Mouse (Mus musculus) liver, adult 2 months (tissue): ENCODE results near the gene 1700028K03Rik.

Experiments used
- CTCF ChIP-seq: fragments of 200-500 bp; IDR thresholded peaks from 2 replicates; pipeline ENCODE4 v1.5.1; 2011; ENCODE audit warnings: low read depth, low read length, control low read depth
- POLR2A ChIP-seq: fragments of 200-500 bp; IDR thresholded peaks from 2 replicates; pipeline ENCODE4 v1.6.1; 2011; ENCODE audit warnings: low read length, control low read depth; ENCODE audit not compliant: insufficient read depth; ENCODE audit errors: extremely low read depth

GRCm38 (mm10) chr5:107511326-107511725 is 23.2 kb upstream of the 1700028K03Rik start:
- no peak for TF ChIP-seq CTCF
- no peak for TF ChIP-seq POLR2A
